Mouse (Mus musculus) stomach, embryonic 14.5 days (tissue): ENCODE data around the gene Dhcr7. TPM values are rescaled to one million over a fixed set of nuclear protein-coding genes. Genes with fewer than 3 reads are reported as not detected.

Experiments used
- ATAC-seq: fragments of 200-750 bp; cut with Nextera tagmentation; 2 replicates; pipeline ENCODE4 v1.8.0; 2017; ENCODE audit warnings: low read depth, moderate TSS enrichment; ENCODE audit not compliant: insufficient number of reproducible peaks, insufficient read depth, low FRiP score
- H3K27ac ChIP-seq: fragments of 300-500 bp; sonication (generic); 2 replicates; pipeline ENCODE4 v1.5.1; 2014; ENCODE audit warnings: mild to moderate bottlenecking, low read length, moderate library complexity, mixed read lengths
- H3K27me3 ChIP-seq: fragments of 300-500 bp; sonication (generic); 2 replicates; pipeline ENCODE4 v1.6.1; 2014; ENCODE audit warnings: low read length, control low read depth, mixed read lengths; ENCODE audit not compliant: control insufficient read depth, insufficient read depth
- H3K36me3 ChIP-seq: fragments of 300-500 bp; sonication (generic); 2 replicates; pipeline ENCODE4 v1.6.1; 2014; ENCODE audit warnings: mild to moderate bottlenecking, control low read depth, low read length, moderate library complexity, mixed read lengths; ENCODE audit not compliant: control insufficient read depth, insufficient read depth
- H3K4me1 ChIP-seq: fragments of 300-500 bp; sonication (generic); 2 replicates; pipeline ENCODE4 v1.6.1; 2014; ENCODE audit warnings: low read length, control low read depth, mixed read lengths; ENCODE audit not compliant: control insufficient read depth, insufficient read depth
- H3K4me2 ChIP-seq: fragments of 300-500 bp; sonication (generic); replicated peaks from 2 replicates; pipeline ENCODE4 v1.6.1; 2014; ENCODE audit warnings: low read depth, low read length, control low read depth
- H3K4me3 ChIP-seq: fragments of 300-500 bp; sonication (generic); 2 replicates; pipeline ENCODE4 v1.5.1; 2014; ENCODE audit warnings: low read depth, low read length, control low read depth
- H3K9ac ChIP-seq: fragments of 300-500 bp; sonication (generic); replicated peaks from 2 replicates; pipeline ENCODE4 v1.6.1; 2014; ENCODE audit warnings: low read depth, mild to moderate bottlenecking, control low read depth, low read length, moderate library complexity, mixed read lengths
- H3K9me3 ChIP-seq: fragments of 300-500 bp; sonication (generic); 2 replicates; pipeline ENCODE4 v1.6.1; 2016; ENCODE audit warnings: low read depth, low read length, control low read depth; ENCODE audit not compliant: control insufficient read depth
- WGBS: fragments of 180-500 bp; shearing (Covaris S2); extraction: QIAGEN DNeasy Blood & Tissue Kit; methylation state at CpG from one replicate; pipeline ENCODE4 v1.1.7; 2014; 5-methylcytosine and 5-hydroxymethylcytosine counted together
- polyA plus RNA-seq: library from polyadenylated mRNA; unstranded; fragments of >200 nt; fragmentation: Nextera tagmentation; extraction: Ambion mirVana; gene quantifications from 2 replicates; pipeline ENCODE4 v1.2.1, GENCODE M21; 2014

Gene Dhcr7
- polyA plus RNA-seq, 1 experiment from 2014 or later = 43.8 TPM

GRCm38 (mm10) chr7:143837705-143838358 is 14.9 kb downstream of the Dhcr7 start:
- Histone ChIP-seq H3K27ac (no peak overlapping the region), H3K4me3 (no peak overlapping the region), H3K4me2 (no peak overlapping the region), H3K4me1 (no peaks in the 10 kb centered on the region), H3K9me3 (no peaks in the 10 kb centered on the region), H3K36me3 (peaks cover 42% of the 10 kb centered on the region), H3K9ac (no peak overlapping the region), H3K27me3 (no peaks in the 10 kb centered on the region)
- ATAC-seq = no peak
- 87% methylated on average over 3 of the region's 3 CpGs for WGBS

- Histone ChIP-seq H3K4me1 (no peaks in the 10 kb centered on the region), H3K9me3 (no peaks in the 10 kb centered on the region), H3K27me3 (no peaks in the 10 kb centered on the region), H3K36me3 (peaks cover 62% of the 10 kb centered on the region), H3K4me2 (no peak overlapping the region), H3K27ac (no peak overlapping the region), H3K9ac (no peak overlapping the region), H3K4me3 (no peak overlapping the region)
- no peak for ATAC-seq
- WGBS = 93% methylated on average over 5 of the region's 5 CpGs
Measured at GRCm38 (mm10) chr7:143840121-143840520, 17.2 kb downstream of the Dhcr7 start.

DNA sequence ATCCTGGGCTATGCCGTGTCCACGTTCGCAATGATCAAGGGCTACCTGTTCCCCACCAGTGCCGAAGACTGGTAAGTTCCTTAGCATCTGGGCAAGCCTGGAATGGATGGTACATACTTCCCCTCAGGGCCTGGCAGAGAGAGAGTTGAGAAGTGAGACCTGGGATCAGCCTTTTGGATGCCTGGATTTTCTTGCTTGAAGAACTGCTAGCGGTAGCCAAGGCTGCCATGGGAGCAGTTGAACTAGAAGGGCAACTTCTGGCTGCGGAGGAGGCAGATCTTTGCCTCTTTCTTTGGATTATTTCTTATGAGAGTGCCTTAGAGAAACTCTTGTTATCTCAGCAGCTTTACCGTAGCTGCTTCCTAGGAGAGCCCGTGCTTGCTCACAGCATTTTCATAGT is 18.4 kb downstream of the Dhcr7 start:
- H3K27ac ChIP-seq = no peak overlapping the region
- peaks cover 73% of the 10 kb centered on the region for H3K36me3 ChIP-seq
- no peak overlapping the region for H3K9ac ChIP-seq
- no peaks in the 10 kb centered on the region for H3K27me3 ChIP-seq
- H3K4me1 ChIP-seq = no peaks in the 10 kb centered on the region
- H3K9me3 ChIP-seq = no peaks in the 10 kb centered on the region
- 92% methylated on average over 8 of the region's 8 CpGs for WGBS
- ATAC-seq = no peak
- no peak overlapping the region for H3K4me2 ChIP-seq
- H3K4me3 ChIP-seq = no peak overlapping the region

DNA sequence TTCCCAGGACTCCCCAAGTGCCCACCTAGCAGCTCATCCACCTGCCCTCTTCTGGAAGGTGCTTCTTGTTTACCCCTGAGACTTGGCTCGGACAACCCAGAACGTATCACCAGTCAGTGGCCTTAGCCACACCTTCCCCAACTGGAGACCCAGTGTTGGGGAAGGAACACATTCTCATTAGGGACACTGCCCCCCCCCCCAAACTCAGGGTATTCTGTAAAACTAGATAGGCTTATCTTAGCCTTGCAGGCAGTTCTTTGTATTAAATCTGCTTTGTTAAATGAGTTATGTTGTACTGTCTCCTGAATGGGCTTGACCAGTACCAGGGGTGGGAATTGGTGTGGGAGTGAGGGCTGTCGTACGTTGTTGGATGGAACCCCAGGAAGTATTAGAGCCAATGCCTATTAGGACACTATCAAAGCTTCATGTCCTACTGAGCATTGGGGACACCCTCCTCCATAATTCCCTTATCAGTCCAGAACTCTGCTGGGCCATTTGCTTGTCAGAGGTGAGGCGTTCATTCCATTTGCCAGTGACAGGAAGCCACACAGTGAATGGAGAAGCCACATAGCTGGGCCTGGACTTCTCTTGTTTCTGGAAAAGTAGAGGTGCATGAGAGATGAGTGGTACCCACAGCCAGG is 25.3 kb downstream of the Dhcr7 start:
- WGBS = 87% methylated on average over 5 of the region's 5 CpGs
- no peak overlapping the region for H3K4me3 ChIP-seq
- H3K27ac ChIP-seq = no peak overlapping the region
- H3K36me3 ChIP-seq = peaks cover 50% of the 10 kb centered on the region
- no peak overlapping the region for H3K4me2 ChIP-seq
- H3K9ac ChIP-seq = no peak overlapping the region
- H3K4me1 ChIP-seq = no peaks in the 10 kb centered on the region
- H3K9me3 ChIP-seq = no peaks in the 10 kb centered on the region
- ATAC-seq = no peak
- no peaks in the 10 kb centered on the region for H3K27me3 ChIP-seq

DNA sequence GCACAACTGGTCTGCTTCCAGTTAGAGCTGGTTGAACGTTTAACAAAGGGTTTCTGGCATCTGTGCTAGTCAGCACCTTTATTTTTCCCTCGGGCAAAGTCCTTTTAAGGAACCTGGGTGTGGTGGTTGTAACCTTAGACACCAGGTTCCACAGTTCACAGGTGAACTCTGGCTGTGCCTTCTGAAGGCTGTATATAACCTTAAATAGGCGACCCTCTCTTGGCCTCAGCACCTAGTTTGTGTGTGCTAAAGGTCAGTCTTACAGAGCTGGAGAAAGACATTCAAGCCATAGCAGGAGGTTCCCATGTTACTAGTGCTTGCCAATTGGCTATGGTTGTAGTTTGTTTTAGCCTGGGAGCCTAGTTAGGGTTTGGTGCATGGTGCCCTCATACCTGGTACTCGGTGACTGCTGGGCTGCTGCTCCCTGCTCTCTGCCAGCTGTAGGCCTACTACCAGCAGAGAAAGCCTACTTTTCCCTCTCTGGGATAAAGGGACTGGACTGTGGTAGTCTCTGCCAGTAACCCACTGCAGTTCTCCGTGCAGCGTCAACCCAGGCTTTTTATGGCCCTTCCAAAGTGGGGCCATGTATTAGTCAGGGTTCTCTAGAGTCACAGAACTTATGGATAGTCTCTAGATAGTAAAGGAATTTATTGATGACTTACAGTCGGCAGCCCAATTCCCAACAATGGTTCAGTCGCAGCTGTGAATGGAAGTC is 26.0 kb downstream of the Dhcr7 start:
- H3K9me3 ChIP-seq = no peaks in the 10 kb centered on the region
- no peak overlapping the region for H3K9ac ChIP-seq
- no peak for ATAC-seq
- no peak overlapping the region for H3K27ac ChIP-seq
- WGBS = 88% methylated on average over 6 of the region's 8 CpGs
- no peak overlapping the region for H3K4me3 ChIP-seq
- no peaks in the 10 kb centered on the region for H3K4me1 ChIP-seq
- H3K36me3 ChIP-seq = peaks cover 44% of the 10 kb centered on the region
- no peaks in the 10 kb centered on the region for H3K27me3 ChIP-seq
- no peak overlapping the region for H3K4me2 ChIP-seq

- Histone ChIP-seq H3K36me3 (no peaks in the 10 kb centered on the region), H3K4me2 (no peak within 1 kb of the TSS), H3K9me3 (no peaks in the 10 kb centered on the region), H3K27ac (no peak within 1 kb of the TSS), H3K4me1 (no peaks in the 10 kb centered on the region), H3K4me3 (no peak within 1 kb of the TSS), H3K9ac (no peak within 1 kb of the TSS), H3K27me3 (no peaks in the 10 kb centered on the region)
- WGBS = 70% methylated on average over 2 of the region's 2 CpGs
- no peak for ATAC-seq
Measured at GRCm38 (mm10) chr7:143866538-143866937, 43.6 kb downstream of the Dhcr7 start, which contains the start of gene Gm498. Gm498 (plus strand) TSS chr7:143866838.

DNA sequence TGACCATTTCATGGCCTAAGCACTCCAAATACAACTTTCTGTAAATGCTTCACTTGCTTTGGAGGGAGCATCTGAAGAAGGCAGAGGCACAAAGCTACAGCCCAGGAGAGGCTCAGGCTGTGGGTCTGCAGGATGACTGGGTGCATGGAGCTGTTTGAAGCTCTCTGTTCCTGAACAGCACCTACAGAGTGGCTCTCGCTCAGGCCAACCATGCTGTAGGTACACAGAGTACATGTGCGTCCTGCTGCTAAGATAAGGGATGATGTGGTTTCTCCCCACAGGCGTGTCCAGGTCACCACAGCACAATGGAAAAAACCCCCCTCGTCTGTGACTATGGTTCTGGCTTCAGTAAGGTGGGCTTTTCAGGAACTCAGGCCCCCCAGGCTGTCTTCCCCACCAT is 45.9 kb downstream of the Dhcr7 start:
- no peak for ATAC-seq
- no peak overlapping the region for H3K4me2 ChIP-seq
- 81% methylated on average over 4 of the region's 4 CpGs for WGBS
- H3K9ac ChIP-seq = no peak overlapping the region
- H3K27me3 ChIP-seq = no peaks in the 10 kb centered on the region
- no peaks in the 10 kb centered on the region; the same call in 1 of the 2 replicates for H3K9me3 ChIP-seq
- H3K4me1 ChIP-seq = no peaks in the 10 kb centered on the region
- no peaks in the 10 kb centered on the region for H3K36me3 ChIP-seq
- H3K4me3 ChIP-seq = no peak overlapping the region
- H3K27ac ChIP-seq = no peak overlapping the region

GRCm38 (mm10) chr7:143883717-143884116 is 60.8 kb downstream of the Dhcr7 start:
- no peaks in the 10 kb centered on the region for H3K27me3 ChIP-seq
- no peak overlapping the region for H3K4me3 ChIP-seq
- no peak overlapping the region for H3K9ac ChIP-seq
- H3K9me3 ChIP-seq = no peaks in the 10 kb centered on the region
- no peaks in the 10 kb centered on the region for H3K4me1 ChIP-seq
- no peak overlapping the region for H3K27ac ChIP-seq
- no peak for ATAC-seq
- H3K36me3 ChIP-seq = no peaks in the 10 kb centered on the region
- no peak overlapping the region for H3K4me2 ChIP-seq
- 70% methylated on average over 6 of the region's 6 CpGs for WGBS
